Mouse (Mus musculus) ES-E14 (cell line): ENCODE measurements around the gene Naif1.

Experiments
- HCFC1 ChIP-seq: IDR thresholded peaks from 2 replicates; pipeline ENCODE4 v1.6.1; 2012; ENCODE audit warnings: low read length, inconsistent platforms, borderline replicate concordance; ENCODE audit not compliant: insufficient read depth
- MAFK ChIP-seq: IDR thresholded peaks from 2 replicates; pipeline ENCODE4 v1.6.1; 2014; ENCODE audit warnings: mild to moderate bottlenecking, low read depth, low read length, inconsistent platforms; ENCODE audit not compliant: insufficient read depth
- ZC3H11A ChIP-seq: IDR thresholded peaks from 2 replicates; pipeline ENCODE4 v1.6.1; 2012; ENCODE audit warnings: low read depth, mild to moderate bottlenecking, inconsistent platforms, low read length, borderline replicate concordance
- ZNF384 ChIP-seq: IDR thresholded peaks from 2 replicates; pipeline ENCODE4 v1.6.1; 2012; ENCODE audit warnings: low read depth, low read length, inconsistent platforms

DNA sequence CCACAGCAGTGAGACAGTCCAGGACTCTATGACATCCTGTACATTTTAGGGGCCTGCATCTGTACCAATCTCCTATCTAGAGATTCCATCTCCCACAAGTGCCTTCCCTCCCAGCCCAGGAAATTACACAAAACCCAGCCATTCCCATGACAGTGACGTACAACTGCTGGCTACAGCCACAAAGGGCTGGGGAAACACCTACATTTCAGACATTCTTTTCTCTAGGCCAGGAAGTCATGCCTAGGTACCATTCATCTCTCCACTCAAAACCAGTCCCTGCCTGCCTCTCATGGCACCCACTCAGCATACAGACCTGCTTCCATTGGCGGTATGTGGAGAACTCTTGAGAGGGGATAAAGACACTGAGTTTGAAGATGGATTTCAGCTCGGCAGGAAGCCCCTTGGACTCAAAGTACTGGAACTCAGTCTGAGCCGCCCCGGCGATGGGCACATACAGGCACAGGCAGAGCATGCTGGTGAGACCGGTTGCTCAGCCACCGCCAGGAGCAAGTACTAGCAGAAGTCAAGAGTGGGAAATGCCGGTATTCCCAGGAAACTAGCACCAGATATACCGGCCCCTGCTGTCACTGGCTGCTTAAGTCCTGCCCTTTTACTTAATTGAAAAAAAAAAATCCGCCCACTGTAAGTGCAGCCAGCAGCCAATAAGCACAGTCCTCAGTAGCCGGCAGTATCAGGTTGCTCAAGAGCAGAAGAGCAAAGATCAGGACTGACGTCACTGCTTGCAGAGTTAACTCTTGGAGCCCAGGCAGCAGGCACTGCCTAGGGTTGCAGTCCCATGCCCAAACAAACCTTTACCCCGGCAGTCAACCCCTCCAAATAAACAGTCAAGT, 26.6 kb upstream of the Naif1 start:
- no peak for TF ChIP-seq MAFK
- no peak for TF ChIP-seq ZC3H11A
- TF ChIP-seq HCFC1 = no peak
- TF ChIP-seq ZNF384 = peak; percentile 93
